Mouse (Mus musculus): ENCODE results near the gene Tenm2. TPM values are rescaled to one million over a fixed set of nuclear protein-coding genes. Genes with fewer than 3 reads are reported as not detected.

Tenm2 gene
- total RNA-seq, 2 experiments from 2014 or later: 83.7 to 84.3 TPM

DNA sequence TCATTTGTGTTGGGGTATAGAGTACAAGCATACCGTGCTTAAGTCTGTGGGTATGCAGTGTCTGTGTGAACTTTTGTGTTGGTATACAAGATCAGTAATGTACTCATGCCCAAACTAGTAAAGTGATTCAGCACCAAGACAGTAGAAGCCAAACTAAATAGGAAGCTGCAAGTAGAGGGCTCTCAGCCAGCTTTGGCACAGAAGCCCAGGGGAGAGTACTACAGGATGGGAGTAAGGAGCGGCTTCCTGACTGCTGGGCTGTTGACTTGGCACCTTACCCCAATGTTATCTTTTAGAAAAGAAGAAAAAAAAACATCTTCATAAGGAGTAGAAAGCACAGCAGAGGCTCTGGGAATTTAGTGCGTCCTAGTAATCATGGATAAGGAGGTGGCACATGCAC, 700.2 kb downstream of the Tenm2 start:
- DNase-seq (ENCODE audit: low spot score in 2 of 2): no peak
- intact Hi-C loops (cut with DNase I): no loop called here

DNA sequence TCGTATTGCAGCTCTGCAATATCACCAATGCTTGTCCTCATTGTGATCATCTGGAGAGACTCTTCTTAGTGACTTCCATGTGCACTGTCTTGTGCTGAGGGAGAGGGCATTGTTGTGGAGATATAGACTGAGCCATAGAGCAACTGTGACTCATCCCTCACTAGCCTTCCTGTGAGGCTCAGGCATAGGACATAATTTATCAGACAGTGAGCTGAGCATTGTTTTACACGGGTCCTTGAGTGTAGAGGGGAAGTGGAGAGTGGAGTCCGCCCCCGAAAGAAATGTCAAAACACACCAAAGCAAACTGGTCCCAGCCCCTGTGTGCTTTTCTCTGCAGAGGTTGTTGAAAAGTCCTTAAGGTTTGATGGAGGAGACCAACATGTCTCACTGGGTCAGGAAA, 704.1 kb downstream of the Tenm2 start:
- intact Hi-C loops (cut with DNase I): loop anchor here (2.0 kb wide), 1 partner anchor 311 kb away; no protein-coding TSS in a partner anchor
- no peak for DNase-seq (ENCODE audit: low spot score in 2 of 2)

DNA sequence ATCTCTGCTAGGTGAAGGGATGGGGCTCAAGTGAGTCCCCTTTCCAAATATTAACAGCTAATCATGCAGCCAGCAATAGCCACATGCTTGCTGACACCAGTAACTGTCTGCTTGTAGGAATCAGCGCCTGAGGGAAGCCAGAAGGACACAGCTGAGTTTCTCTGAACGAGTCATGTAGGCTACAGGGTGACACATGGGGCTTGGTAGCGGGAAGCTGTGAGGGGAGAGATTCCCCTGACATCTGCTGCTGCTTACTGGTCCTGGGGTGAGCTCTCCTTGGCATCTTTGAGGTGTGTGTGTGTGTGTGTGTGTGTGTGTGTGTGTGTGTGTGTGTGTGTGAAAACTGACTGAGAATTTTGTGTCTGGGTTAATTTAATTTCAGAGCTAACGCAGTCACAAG, 708.3 kb downstream of the Tenm2 start:
- no peak for DNase-seq (ENCODE audit: low spot score in 2 of 2)
- intact Hi-C loops (cut with DNase I): loop anchor here (5.0 kb wide), 1 partner anchor 480 kb away; no protein-coding TSS in a partner anchor

DNA sequence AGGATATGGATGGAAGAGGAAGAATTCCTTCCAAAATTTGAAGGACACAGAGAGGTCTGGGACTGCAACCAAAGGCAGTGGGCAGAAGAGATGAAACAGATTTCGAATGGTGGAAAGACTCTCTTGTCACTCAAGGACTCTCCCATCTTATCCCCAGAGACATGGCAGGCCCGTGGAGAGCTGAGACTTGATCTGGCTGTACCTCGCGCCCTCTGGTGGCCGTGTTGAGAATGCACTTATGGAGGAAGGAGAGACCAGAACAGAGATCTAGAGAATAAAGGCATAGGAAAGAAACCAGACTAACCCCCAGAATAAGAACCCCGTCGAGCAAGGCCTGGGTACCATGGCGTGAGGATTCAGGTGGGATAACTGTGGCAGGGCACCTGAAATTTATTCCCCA, 709.4 kb downstream of the Tenm2 start:
- peak; percentile 77 to 83 for DNase-seq (ENCODE audit: low spot score in 2 of 2)
- intact Hi-C loops (cut with DNase I): loop anchor here (5.0 kb wide), 1 partner anchor 479 kb away; no protein-coding TSS in a partner anchor

DNA sequence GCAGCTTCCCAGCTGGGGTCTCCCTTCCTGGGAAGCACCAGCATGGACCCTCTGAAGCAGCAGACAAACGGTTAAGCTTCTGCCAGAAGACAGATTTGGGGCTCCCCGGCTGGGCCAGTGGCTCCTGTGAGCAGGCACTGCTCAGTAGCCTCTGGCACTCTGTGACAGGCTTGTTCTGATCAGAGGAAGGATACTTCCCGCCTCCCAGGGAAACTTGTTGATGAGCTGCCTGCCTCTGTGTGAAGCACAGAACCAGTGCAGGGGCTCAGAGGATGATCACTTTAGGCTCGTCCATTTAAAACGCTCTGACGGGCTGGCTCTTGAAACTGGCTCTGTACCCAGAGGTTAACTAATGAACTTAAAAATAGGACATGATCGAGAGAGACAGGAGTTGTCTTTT, 723.3 kb downstream of the Tenm2 start:
- no peak for DNase-seq (ENCODE audit: low spot score in 2 of 2)

DNA sequence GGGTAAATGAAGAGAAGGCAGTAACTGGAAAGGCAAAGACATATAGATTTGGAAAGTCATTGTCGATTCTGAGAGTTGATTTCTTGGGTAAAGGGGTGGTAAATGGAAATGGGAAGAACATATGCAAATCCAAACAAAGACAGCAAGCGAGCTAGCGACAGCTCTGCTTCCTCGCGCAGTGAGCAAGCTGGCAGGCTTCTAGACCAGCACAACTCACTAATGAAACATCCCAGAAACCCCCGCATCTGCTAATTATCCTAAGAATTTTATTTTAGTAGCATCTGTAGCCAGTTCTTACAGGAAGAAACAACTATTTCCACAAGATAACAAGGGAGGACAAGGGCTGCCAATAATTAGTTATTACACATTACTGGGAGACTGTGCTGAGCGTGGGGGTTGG, 727.5 kb downstream of the Tenm2 start:
- intact Hi-C loops (cut with DNase I): no loop called here
- no peak for DNase-seq (ENCODE audit: low spot score in 2 of 2)

More for the DNA sequence above, 723.3 kb downstream of the Tenm2 start:
- intact Hi-C loops (cut with DNase I): no loop called here

DNA sequence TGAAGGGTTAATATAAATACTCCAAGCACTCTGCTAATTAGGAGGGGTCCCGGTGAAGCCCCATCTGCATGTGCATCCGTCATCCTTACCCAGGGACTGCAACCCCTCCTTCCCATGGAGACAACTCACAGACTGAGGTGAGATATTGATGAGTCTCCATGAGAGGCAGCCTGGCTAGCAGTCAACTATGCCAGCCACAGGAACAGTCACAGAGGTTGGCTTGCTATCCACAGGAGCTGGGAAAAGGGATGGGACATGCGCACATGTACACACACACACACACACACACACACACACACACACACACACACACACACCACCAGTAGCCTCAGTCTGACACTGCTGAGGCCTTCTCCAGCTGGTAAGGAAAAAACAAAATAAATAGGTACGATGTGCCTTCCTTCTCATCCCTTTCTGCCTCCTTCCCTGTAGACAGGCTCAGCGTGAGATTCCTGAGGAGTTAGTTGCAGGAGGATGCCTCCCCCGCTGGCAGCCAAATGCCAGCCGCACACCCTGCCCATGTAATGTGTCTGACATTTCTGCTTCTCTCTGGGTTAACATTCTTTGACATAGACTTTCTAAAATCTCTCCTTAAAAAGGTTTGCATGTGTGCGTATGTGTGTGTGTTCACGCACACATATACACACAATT, 740.7 kb downstream of the Tenm2 start:
- intact Hi-C loops (cut with DNase I): no loop called here
- peak; percentile 47 to 48 for DNase-seq (ENCODE audit: low spot score in 2 of 2)

DNA sequence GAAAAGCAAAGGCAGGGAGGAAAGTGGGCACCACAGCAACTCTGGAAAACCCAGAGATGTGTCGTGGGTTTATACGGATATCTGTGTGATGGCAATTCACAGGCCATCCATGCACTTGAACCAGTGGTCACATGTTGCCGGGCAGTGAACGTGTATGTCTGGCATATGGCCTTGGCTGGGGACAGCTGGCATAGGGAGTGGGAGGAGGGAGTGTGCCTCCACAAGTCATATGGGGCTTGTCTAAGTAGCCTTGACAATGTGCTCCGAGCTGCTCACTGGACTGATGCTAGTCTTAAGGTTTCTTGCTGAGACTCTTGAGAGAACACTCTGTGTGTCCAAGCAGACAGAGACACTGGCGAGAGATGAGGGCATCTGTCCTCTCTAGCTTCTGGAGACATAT, 743.5 kb downstream of the Tenm2 start:
- intact Hi-C loops (cut with DNase I): no loop called here
- no peak for DNase-seq (ENCODE audit: low spot score in 2 of 2)

DNA sequence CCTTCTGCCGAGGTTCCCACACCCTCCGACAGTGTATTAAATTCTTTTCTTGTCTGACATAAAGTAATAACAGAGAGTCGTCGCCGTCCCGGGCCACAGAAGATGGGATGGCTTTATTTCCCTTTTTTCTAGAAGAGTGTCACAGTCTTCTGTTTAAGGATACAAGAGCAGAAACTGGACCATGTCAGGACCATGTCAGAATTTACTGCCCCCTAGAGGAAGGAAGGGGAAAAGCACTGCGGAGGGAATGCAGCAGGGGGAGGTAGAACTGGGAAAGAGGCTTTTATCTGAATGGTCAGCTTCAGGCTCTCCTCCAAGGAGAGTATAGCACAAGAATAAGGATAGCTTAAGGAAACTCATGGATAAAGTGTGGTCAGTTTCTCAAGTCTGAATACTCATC, 745.7 kb downstream of the Tenm2 start:
- intact Hi-C loops (cut with DNase I): no loop called here
- no peak for DNase-seq (ENCODE audit: low spot score in 2 of 2)

DNA sequence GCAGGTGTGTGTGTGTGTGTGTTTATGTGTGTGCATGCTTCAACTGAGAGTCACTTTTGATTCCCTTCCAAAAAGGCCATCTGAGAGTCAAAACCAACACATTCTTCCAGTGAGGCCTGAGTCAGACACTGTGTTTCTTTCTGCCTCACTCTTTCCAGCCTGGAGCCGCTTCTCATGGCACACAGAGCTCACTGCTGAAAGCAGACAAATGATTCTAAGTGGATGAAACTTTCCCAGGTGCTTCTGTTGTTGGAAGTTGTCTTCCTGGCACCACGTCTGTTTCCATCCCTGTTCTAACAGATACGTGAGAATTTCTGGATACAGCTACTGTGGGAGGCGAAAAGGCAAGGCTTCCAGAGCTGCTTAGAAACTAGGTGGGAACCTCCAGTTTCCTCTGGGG, 747.1 kb downstream of the Tenm2 start:
- intact Hi-C loops (cut with DNase I): no loop called here
- DNase-seq (ENCODE audit: low spot score in 2 of 2): peak in 1 of 2 experiments; percentile 13

DNA sequence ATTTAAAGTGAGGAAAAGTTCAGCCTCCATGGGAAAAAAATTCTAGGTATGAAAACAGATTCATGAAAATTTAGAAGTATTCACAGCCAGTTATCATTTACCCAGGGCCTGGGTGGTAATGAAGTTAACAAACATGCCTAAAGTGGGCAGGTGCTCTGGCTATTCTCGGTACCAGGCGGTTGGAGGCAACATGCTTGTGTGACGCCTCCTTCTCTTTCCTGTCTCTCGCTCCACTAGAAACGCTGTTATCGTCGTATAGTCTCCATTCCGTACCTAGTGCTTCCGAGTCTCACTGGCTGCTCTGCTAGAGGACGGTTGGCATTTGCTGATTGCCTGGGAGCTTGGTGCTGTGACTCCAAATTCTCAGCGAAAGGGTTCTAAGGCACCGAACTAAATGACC, 749.7 kb downstream of the Tenm2 start:
- intact Hi-C loops (cut with DNase I): no loop called here
- no peak for DNase-seq (ENCODE audit: low spot score in 2 of 2)

DNA sequence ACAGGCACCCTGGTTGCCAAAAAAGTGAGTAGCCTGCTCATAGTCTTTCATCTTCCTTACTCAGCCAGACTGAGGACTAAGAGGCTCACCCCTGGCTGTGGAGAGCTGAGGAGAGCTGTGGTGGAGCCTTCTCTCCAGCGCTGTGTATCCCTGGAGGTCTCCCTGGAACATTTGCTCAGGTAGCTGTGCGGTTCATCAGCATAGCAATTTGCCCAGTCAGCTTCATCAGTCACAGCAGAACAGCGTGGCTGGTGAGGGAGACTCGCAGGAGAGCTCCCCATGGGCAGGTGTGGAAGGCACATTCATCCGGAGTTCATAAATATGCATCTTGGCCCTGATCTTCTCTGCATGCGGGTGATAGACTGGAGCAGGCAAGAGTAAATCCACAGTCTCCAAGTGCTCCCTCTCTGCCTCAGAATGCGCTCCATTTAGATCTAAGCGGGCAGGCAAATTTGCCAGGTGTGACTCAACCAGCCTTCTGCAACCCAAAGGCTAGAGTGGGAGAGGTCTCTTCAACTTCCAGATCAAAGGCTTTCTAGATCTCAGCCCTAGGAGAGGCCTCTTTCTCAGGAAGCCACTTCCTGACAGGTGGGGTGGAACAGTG, 751.2 kb downstream of the Tenm2 start:
- DNase-seq (ENCODE audit: low spot score in 2 of 2): peak; percentile 44 to 58
- intact Hi-C loops (cut with DNase I): no loop called here

DNA sequence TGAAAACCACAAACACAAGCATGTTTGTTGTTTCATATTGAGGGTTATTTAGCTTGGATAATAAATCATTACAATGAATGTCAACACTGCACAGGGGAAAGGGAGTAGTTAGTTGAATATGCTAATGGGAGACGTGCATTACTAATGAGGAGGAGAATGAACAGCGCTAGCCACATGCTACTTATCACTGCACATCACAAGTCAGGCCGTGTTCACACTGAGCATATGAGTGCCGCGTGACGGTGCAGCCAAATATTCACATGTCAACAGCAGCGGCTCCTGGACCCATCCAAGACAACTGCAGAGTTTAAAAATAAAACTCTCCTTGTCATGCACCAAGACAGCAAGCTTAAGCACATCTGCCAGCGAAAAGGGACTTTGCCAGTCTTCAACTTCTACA, 753.6 kb downstream of the Tenm2 start:
- intact Hi-C loops (cut with DNase I): no loop called here
- no peak for DNase-seq (ENCODE audit: low spot score in 2 of 2)

DNA sequence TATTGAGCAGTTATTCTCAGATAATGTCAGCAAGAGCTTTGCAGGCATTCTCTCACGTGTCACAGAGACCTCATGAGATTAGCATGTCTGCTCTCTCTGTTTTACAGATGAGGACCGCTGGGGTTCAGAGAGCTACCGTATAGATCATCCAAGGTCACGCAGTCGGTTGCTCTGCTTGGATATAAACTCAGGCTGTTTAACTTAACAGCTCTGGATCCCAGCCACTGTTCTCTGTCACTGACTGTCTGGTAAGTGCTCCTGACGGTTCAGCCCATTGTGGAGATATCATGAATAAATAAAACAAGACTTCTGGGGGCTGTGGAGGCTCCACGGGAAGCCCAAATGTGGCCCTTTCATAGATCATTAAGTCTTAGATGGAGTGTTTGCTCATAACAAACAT, 754.2 kb downstream of the Tenm2 start:
- intact Hi-C loops (cut with DNase I): no loop called here
- DNase-seq (ENCODE audit: low spot score in 2 of 2): no peak

DNA sequence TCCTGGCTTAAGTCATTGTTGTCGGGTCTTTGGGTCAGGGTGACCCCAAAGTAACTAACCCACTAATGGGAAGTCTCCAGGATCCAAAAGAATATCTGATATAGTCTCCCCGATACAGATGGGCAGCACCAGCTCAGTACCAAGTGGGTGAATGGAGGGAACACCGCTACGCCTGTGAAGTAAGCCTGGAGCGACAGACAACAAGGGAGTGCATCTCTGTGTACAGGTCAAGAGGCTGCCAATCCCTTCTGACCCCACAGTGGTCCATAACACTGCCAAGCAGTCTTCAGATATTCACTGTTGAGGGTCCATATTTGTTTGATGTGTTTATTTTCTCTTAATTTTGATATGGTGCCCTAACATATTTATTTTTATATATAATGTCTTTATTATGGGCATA, 754.7 kb downstream of the Tenm2 start:
- intact Hi-C loops (cut with DNase I): no loop called here
- DNase-seq (ENCODE audit: low spot score in 2 of 2): no peak

DNA sequence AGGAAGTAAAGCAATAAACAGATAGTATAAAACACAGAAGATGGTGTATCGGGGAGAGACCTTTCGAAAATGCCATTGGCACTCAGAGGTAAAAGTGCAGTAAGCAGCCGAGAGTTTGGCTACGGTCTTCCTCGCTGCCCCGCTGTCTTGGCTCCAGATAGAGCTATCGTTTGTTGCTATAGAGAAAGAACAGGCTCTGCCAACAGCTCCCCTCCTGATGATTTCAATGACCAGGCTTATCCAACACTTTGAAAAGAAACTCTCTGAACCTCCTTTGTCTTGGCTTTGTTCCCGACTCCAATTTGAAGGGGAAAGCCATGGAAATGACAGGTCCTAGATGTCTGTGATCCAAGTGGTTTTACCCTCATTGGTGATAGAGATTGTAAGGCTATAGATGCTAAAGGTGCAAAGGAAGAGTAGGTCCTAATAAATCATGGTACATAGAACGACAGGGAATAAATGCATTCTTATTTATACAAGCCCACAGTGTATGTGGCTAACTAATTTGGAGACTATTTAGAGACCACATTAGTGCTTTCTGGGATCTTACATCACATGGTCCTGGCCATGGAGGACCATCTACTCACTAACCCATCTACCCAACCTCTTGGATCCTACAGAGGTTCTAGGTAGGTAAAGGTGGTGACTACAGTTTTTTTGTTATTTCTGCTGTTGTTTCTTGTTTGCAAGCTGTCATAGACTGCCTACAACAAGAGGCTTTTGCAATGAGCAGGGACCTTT, 765.8 kb downstream of the Tenm2 start:
- DNase-seq (ENCODE audit: low spot score in 2 of 2): no peak

DNA sequence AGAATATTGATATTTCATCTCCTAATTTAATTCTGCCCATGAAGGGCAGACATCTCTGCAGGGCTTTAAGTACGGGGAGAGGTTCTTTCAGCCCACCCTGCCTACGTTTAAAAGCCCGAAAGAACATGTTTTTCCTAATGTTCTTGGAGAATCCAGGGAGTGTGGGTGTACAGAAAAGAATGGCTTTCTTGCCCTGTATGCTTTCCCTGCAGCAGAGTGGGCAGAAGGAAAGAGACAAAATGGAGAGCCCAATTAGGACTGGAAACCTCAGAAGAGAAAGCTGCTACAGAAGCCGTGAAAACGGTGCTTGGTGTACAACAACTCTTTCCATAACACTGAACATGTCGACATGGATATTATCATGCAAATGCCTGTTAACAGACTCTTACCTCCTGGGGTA, 777.3 kb downstream of the Tenm2 start:
- intact Hi-C loops (cut with DNase I): no loop called here
- DNase-seq (ENCODE audit: low spot score in 2 of 2): no peak

More for the DNA sequence above, 765.8 kb downstream of the Tenm2 start:
- intact Hi-C loops (cut with DNase I): no loop called here

DNA sequence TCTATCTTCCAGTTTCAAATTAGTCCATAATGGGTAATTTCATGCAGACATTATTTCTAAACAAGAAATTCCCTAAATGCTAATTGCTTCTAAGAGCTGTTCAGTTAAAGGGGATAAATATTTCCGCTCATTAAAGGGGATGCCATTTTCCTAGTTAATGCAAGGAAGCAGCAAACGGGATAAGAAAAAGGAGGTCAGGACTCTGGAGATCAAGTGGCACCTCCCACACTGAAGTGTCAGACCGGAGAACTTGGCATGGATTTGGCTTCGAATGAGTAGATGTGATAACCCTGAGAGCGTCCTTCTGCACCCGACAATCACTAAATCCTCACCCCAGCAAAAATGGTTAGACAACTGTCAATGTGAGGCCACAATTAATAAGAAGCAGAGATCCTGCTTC, 781.7 kb downstream of the Tenm2 start:
- no peak for DNase-seq (ENCODE audit: low spot score in 2 of 2)
- intact Hi-C loops (cut with DNase I): no loop called here

DNA sequence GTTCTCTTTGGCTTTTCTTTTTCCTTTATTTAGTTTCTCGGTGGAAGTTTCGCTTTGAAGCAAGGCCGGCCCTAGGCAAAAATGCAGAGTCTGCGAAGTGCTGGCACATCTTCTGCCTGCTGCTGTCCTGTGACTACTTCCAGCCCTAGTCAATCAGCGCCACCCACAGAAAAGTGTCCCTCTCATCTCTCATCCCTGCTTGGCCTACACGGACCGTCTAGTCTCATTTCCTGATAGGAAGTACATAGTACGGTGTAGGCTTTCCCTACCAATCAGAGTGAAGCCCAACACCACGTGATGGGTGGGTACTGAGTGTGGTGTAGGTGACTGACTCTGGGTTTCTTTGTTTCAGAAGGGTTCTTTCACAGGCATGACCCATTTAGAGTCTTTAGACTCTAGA, 783.3 kb downstream of the Tenm2 start:
- DNase-seq (ENCODE audit: low spot score in 2 of 2): no peak
- intact Hi-C loops (cut with DNase I): no loop called here

DNA sequence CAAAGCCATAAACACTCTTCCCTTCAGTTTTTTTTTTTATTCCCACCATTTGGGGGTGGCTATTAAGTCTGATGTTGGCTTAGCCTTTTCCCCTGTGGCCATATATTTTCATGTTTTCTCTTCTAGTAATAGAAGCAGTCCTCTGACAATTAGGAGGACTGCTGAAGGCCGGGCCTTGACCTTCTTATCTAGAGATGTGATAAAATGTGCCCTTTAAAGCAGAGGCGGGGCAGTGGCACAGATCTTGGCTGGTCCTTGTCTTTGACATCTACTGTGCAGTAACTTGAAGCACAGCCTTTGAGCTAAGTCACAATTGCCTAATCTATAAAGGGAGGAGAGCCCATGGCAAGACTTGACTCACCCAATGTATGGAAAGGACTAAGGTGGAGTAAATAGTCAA, 789.4 kb downstream of the Tenm2 start:
- intact Hi-C loops (cut with DNase I): no loop called here
- no peak for DNase-seq (ENCODE audit: low spot score in 2 of 2)

DNA sequence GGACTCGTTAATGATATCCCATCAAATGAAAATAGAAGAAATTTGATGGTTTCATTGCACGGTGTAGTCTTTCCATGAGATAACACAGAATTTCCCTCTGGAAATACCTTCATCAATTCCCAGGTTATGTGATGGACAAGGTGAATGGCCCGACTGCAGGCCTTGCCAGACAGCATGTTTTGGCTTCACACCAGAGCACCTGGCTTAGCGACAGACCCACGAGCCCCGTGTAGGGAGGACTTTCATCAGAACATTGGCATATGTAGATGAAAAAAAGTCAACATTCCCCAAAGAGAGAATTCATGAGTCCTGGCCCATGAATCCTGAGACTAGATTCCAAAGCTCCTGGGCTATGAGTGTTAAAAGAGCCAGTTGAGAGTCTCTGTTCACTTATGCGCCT, 791.9 kb downstream of the Tenm2 start:
- intact Hi-C loops (cut with DNase I): no loop called here

More for the DNA sequence above, 791.9 kb downstream of the Tenm2 start:
- DNase-seq (ENCODE audit: low spot score in 2 of 2): no peak
